Mouse (Mus musculus) left cerebral cortex, adult 11 months (tissue): ENCODE results near the gene Traf7.

Source experiments
- DNase-seq: peaks from one replicate; pipeline ENCODE4 v3.0.0; 2022; ENCODE audit warnings: low spot score

Traf7 gene

GRCm38 (mm10) chr17:24545247-24545646, 17.5 kb upstream of the Traf7 start:
- no peak for DNase-seq

- DNase-seq, result no peak
Measured at GRCm38 (mm10) chr17:24544613-24545012, 16.9 kb upstream of the Traf7 start.

DNA sequence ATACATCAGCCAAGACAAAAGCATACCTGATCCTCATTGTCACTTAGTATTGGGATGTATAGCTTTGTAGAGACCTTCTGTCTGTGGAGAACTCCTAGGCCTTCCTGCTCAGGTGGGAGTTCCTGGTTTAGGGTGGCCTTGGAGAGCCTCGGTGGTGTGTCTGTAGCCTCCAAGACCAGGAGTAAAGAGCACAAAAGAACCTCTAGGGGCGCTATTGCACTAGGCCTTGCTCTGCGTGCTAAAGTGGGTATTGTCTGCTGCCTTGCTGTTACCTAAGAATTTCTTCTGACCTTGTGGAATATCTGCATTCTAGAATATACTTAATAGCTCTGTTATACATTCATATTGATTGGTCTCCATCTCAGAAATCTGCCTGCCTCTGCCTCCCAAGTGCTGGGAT, 12.6 kb upstream of the Traf7 start:
- no peak for DNase-seq

DNA sequence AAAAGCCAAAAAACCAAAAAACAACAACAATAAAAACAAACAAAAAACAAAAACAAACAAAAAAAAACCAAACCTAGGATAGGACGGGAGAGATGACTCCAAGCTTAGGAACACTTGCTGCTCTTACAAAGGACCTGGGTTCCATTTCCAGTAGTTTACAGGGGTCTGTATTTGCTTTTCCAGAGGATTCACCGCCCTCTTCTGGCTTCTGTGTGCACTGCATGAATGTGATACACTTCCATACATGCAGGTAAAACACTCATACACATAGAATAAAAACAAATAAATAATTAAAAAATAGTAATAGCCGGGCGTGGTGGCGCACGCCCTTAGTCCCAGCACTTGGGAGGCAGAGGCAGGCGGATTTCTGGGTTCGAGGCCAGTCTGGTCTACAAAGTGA, 11.2 kb upstream of the Traf7 start:
- DNase-seq, result no peak

DNA sequence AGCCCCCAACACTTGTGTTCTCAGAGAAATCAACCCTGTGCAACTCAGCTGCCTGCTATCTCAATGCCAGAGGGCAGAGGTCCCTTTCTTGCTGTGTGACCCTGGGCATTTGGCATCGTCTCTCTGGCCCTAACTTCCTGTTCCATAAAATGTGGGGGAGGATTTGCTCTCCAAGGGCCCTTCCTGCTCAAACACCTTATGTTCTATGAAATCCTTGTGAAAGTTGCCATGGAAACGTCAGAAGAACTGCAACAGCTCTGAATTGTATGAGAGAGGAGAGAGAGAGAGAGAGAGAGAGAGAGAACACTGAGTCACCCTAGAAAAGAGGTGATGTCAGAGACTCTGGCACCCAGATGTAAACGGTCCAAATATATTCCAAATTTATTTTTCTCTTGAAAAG, 9.8 kb upstream of the Traf7 start:
- DNase-seq, result no peak

GRCm38 (mm10) chr17:24535300-24535699, 7.6 kb upstream of the Traf7 start:
- no peak for DNase-seq

GRCm38 (mm10) chr17:24534160-24534718, 6.5 kb upstream of the Traf7 start, which contains the start of gene Rab26:
Gene Rab26 (minus strand): TSS chr17:24534210.
- no peak for DNase-seq

DNA sequence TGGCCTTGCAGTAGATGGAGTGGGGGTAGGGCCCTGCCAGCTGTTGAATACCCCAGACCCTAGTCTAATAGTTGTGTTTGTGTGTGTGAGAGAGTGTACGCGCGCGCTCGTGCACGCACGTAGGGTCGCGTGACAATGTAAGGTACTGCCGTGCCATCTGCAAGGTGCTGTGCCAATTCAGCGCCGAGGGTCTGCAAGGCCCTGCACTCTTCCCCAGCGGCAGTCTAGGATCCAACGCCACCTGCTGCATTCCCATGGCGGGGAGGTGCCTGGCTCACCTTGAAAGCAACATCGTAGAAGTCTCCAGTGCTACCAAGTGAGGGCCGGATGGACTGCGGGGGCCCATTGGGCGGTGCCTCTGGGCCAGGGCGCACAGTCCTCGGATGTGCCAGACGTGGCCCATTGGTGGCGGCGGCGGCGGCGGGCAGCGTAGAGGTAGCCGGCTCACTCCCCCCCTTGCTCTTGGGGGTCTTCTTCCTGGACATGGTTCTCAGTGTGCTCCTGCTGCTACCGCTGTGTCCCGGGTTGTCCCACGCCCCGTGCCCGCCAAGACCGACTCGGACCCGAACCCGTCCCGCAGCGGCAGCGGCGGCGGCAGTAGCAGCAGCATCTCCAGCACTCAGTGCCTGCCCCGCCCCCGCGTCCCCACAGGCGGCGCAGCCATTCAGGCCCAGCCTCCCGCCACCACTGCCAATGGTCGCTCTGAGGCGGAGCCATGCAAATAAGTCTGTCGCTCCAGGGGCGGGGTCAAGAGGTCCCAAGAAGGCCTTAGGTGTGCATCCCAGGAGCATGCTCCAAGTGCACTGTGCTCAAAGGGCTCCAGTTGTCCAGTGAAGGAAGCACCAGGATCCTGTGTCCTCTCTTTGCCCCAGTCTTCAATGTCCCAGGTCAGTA, 5.6 kb upstream of the Traf7 start:
- DNase-seq, result peak; percentile 89

DNA sequence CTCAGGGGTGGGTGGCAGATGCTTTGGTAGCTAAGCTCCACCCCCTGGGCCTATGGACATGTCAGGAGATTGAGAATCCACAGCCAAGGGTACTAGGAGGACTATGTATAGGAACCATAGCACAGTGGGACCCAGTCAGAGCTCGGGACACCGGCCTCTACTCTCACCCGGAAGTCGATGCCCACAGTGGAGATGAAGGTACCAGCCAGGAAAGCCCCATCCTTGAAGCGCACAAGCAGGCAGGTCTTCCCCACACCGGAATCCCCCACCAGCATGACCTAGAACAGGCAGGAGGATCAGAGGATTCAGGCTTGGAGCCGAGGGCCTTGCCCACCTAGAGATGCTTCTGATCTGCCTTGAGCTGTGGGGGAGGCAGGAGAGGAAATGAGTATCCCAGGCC, 4.3 kb upstream of the Traf7 start:
- DNase-seq, result no peak

GRCm38 (mm10) chr17:24531064-24531463, 3.3 kb upstream of the Traf7 start:
- DNase-seq, result no peak

DNA sequence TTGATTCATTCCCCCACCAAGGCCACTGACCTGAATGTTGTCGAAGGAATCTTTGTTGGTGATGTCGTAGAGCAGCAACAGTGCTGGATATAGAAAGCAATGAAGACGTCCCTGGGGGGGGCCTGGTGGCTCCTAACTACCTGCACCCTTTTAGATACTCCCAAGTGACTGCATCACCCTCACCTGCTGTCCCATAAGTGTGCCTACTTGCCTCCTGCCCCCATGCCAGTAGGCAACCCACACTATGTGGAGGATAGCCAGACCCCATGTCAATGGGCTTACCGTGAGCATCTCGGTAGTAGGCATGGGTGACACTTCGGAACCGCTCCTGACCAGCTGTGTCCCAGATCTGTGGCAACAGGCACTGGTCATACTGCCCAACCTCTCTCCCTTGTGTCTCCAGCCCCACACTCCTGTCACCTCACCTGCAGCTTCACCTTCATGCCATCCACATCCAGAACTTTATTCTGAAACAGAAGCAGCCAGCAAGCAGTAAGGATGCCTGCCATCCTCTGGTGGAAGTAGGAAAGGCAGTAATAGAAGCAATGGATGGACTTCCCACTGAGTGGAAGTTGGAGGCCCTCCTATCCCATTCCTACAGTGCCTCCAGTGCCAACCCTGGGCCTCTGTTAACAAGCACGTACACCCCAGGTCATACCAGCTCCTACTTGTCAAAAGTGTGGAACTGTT, 2.8 kb upstream of the Traf7 start:
- DNase-seq, result no peak

DNA sequence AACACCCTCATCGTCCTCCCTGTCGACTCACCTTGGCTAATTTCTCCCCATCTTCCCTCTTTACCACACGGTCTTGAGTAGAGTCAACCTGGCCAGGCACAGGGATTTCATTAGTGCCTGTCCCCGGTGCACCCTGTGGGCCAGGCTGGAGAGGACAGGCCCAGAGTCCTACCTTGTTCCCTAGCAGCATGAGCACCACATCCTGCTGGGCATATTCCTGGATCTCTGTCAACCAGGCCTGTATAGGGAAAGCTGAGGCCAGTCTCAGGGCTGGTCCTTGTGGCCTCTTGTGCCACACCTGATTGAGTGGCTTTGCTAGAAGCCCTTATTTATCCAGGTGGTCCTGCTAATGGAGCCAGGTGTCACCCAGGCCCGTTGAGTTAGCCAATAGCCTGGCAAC, 2.1 kb upstream of the Traf7 start:
- no peak for DNase-seq

GRCm38 (mm10) chr17:24529007-24529451, 1.3 kb upstream of the Traf7 start:
- DNase-seq, result no peak

GRCm38 (mm10) chr17:24528560-24528918, 801 bp upstream of the Traf7 start:
- DNase-seq, result no peak

- DNase-seq, result no peak
Measured at GRCm38 (mm10) chr17:24527315-24527714, 423 bp downstream of the Traf7 start.

- no peak for DNase-seq
Measured at GRCm38 (mm10) chr17:24524734-24525133, 3.0 kb downstream of the Traf7 start.

GRCm38 (mm10) chr17:24520450-24520849, 7.3 kb downstream of the Traf7 start:
- no peak for DNase-seq

DNA sequence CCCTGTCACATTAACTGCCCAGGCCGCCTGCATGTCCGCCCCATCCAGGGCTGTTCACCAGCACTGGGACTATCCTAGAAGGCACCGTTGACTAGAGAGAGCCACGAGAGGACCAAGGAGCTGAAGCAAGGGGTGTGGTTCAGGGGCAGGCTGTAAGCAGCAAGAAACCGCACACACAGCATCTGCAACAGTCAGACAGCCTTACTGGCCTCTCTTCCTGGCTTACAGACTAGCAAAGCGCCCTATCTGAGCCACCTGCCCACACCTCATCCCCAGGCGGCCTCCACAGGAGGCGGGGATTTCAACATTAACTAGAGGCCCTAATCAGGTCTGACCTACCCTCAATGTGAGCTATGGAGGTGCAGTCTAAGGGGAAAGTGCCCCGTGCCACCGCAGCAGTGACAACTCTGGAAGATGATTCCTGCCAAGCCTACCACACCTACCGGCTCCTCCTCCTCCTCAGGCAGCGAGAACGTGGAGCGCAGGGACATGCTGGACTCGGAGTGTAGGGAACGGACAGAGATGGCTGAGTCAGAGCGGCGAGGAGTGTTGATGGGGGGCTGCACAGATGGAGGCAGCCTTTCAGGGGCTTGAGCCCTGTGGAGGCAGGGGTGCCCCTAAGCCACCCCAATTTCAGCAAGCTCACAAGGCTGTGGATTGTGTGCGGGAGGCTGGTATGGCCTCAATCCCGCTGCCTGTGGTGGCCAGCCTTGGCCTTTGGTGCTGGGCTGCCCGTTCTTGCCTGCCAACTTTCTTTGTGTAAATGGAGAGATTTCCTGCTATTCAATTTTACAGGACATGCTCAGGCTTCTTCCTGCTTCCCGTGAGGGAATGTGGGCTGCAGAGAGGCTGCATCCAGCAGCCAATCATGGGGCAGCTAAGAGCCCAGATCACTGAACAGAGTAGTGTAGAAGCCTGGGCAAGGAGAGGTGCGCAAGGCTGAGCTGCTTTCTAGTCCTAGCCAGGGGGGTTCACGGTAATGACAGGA, 13.2 kb downstream of the Traf7 start:
- DNase-seq, result no peak

GRCm38 (mm10) chr17:24513609-24514008, 14.1 kb downstream of the Traf7 start:
- DNase-seq, result no peak

DNA sequence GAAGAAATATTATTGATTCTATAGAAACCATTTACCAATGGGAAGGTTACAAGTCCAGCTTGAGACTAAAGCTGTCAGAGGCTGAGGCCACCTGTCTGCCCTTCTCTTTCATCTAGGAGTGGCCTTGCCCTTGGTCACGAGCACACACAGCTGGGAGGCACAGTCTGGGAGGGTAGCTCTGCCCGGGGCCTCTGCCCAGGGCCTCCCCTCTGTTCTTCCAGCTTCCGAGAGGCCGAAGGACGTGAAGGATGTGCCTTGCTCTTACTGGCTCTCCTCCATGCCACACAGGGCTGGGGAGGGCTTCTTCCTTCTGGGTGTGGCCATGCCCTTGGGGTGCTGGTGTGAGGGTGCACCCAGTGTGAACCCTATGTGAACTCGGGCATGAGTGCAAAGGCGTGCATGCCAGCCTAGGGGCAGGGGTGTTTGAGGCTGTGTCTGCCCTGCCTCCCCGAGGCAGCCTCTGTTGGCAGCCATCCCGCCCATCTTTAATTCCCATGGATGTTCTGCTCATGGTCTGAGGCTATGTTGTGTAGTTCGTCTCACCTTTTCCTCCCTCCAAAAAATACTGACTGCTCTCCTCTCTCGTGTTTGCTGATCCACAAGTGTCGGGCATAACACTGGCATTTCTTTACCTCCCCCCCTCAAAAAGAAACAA, 19.8 kb downstream of the Traf7 start:
- DNase-seq, result no peak

DNA sequence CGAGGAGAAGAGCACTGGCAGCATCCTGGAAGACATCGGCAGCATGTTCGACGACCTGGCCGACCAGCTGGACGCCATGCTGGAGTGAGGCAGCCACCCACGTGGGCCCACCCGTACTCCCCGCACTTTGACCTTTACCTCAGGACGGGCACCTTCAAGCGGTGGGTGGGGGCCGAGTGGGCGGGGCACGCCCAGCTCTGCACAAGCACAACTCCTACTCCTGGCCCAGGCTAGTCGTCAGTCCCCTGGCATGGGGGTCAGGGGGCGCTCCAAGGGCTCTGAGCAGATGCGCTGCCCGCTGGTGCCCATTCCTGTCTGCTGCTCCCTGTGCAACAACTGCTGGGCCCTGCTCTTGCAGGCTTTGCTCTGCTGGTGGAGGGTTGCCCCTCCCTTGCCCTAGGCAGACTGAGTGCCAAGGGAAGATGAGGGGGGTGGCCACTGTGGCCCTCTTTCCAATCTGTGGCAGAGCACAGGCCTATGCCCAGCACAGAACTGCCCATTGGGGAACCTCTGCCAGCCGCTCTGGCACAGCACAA, 20.5 kb downstream of the Traf7 start:
- no peak for DNase-seq
